Mouse (Mus musculus) small intestine, adult 2 months (tissue): ENCODE data around the gene Uqcrq. TPM values are rescaled to one million over a fixed set of nuclear protein-coding genes. Genes with fewer than 3 reads are reported as not detected.

Source experiments
- H3K27ac ChIP-seq: fragments of 200-500 bp; 2 replicates; pipeline ENCODE4 v1.5.1; 2012; ENCODE audit warnings: low read depth, low read length, control low read depth, inconsistent platforms; ENCODE audit not compliant: insufficient read depth
- H3K27me3 ChIP-seq: fragments of 200-500 bp; 2 replicates; pipeline ENCODE4 v1.6.1; 2012; ENCODE audit warnings: mild to moderate bottlenecking, moderate library complexity, low read length, inconsistent platforms; ENCODE audit not compliant: control insufficient read depth, insufficient read depth
- H3K36me3 ChIP-seq: fragments of 200-500 bp; 2 replicates; pipeline ENCODE4 v1.6.1; 2012; ENCODE audit warnings: mild to moderate bottlenecking, low read length, control low read depth, inconsistent platforms; ENCODE audit not compliant: control insufficient read depth, insufficient read depth
- H3K4me1 ChIP-seq: fragments of 200-500 bp; 2 replicates; pipeline ENCODE4 v1.6.1; 2012; ENCODE audit warnings: low read length, inconsistent platforms, mixed read lengths; ENCODE audit not compliant: control insufficient read depth, insufficient read depth, insufficient read length
- H3K4me3 ChIP-seq: fragments of 200-500 bp; 2 replicates; pipeline ENCODE4 v1.5.1; 2012; ENCODE audit warnings: low read depth, mild to moderate bottlenecking, control low read depth, inconsistent platforms, low read length, moderate library complexity
- CTCF ChIP-seq: fragments of 200-500 bp; IDR thresholded peaks from 2 replicates; pipeline ENCODE4 v1.5.1; 2012; ENCODE audit warnings: low read depth, mild to moderate bottlenecking, control low read depth, inconsistent platforms, low read length, moderate library complexity, mixed read lengths; ENCODE audit not compliant: insufficient replicate concordance, insufficient read length; ENCODE audit errors: extremely low read depth
- POLR2A ChIP-seq: fragments of 200-500 bp; IDR thresholded peaks from 2 replicates; pipeline ENCODE4 v1.6.1; 2012; ENCODE audit warnings: low read depth, mild to moderate bottlenecking, control low read depth, inconsistent platforms, low read length, moderate library complexity
- WGBS: fragments of 180-500 bp; shearing (Covaris S2); methylation state at CpG from one replicate; pipeline ENCODE4 v1.1.7; 2018; 5-methylcytosine and 5-hydroxymethylcytosine counted together
- polyA plus RNA-seq: library from polyadenylated mRNA; depleted of rRNA; stranded (reverse); fragments of >200 nt; gene quantifications from 2 replicates; pipeline ENCODE4 v1.2.3, GENCODE M21; 2012

The Uqcrq gene
- polyA plus RNA-seq, 1 experiment: 1,116 TPM

DNA sequence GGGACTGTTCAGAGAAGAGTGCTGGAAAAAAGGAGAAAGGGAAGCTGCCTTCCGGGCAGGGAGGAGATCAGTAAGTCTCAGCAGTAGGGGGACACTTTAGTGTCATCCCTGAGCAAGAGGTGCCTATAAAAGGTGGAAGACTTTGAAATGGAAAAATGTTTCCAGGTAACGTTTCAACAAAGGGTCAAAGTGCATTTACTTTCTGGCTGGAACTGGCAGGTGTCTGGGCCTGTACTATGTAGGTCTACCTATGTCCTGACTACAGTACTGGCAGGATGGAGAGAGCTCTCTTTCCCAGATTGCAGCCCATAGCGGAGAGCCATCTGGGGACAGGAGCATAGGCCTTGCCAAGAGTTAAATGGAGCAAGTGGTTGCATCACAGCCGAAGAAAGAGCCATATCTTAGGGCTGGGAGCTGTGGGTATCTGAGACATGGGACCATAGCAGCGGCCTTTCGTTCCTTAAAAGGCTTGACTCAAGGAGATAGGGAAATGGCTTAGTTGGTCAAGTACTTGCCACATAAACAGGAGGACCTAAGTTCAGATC lies 4.8 kb downstream of the Uqcrq start:
- no peak for TF ChIP-seq CTCF
- no peak for TF ChIP-seq POLR2A
- Histone ChIP-seq H3K27ac (peak overlapping the region; percentile 57), H3K27me3 (no peaks in the 10 kb centered on the region), H3K4me1 (peaks cover 34% of the 10 kb centered on the region), H3K36me3 (peaks cover 20% of the 10 kb centered on the region), H3K4me3 (no peak overlapping the region)
- 42% methylated on average over 6 of the region's 6 CpGs for WGBS

DNA sequence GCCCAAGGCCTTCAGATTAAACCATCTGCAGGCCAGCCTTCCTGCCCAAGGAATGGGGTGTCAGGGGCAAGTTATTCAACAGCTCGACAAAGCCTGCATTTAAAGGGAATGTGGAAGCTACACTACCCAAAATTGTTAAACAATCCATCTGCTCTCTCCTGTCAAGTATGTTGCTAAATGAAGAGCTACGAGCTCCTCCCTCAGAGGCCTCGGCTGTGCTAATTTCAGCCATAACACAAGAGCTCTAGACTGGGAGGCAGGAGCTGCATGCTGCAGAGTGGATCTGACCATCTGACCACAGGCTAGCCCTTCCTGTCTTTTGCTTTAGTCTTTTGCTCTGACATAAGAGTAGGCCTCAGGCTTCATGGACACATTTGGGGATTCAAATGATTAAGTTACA lies 5.4 kb downstream of the Uqcrq start:
- H3K27ac ChIP-seq: peak overlapping the region; percentile 57
- H3K27me3 ChIP-seq: no peaks in the 10 kb centered on the region
- no peak overlapping the region for H3K4me3 ChIP-seq
- TF ChIP-seq CTCF (no peak), POLR2A (no peak)
- H3K4me1 ChIP-seq: peaks cover 34% of the 10 kb centered on the region
- 57% methylated on average over 3 of the region's 3 CpGs for WGBS
- H3K36me3 ChIP-seq: peaks cover 20% of the 10 kb centered on the region

DNA sequence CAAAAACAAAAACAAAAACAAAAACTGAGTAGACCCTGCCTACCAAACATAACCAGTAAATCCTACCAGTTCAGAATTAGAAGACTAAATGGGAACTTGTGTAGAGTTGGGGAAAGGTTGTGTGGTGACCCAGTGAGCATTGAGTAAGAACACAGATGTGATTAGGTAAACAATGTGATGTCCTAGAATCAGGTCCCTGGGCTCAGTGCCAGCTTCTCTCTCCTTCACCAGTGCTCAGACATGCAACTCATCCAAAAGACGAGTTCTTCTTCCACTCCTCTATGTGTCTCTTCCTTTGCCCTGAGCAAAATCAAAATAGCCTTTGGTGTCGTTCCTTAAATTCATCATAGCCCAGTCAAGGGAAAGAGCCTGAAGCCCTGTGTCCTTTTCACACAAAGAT lies 5.8 kb downstream of the Uqcrq start:
- peaks cover 20% of the 10 kb centered on the region for H3K36me3 ChIP-seq
- 62% methylated on average over 2 of the region's 2 CpGs for WGBS
- H3K4me3 ChIP-seq: no peak overlapping the region
- TF ChIP-seq POLR2A: no peak
- no peak for TF ChIP-seq CTCF
- no peaks in the 10 kb centered on the region for H3K27me3 ChIP-seq
- H3K27ac ChIP-seq: no peak overlapping the region
- peaks cover 34% of the 10 kb centered on the region for H3K4me1 ChIP-seq

DNA sequence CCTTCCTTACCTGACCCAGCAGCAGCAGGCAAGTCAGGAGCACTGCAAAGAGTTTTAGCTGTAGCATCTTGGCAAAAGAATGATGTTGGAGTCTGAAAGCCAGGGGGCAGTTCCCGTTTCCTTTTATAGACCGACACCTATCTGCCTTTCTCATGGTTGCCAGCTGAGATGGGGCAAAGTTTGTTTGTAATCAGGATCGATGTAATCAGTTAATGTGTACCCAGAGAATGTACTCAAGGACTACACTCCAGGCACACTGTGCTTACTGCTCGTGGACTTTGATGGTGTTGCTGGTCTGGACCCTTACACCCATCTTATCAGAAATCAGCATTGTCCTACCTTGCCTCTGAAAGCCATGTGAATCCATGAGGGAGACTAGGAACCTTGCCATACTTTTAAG lies 7.6 kb downstream of the Uqcrq start, which contains the start of gene Leap2:
TSS of gene Leap2 (minus strand) at position 135 of the 400 bp plus-strand sequence.
- H3K27ac ChIP-seq: peak within 1 kb of the TSS; percentile 86
- peak within 1 kb of the TSS; percentile 52 for H3K4me3 ChIP-seq

DNA sequence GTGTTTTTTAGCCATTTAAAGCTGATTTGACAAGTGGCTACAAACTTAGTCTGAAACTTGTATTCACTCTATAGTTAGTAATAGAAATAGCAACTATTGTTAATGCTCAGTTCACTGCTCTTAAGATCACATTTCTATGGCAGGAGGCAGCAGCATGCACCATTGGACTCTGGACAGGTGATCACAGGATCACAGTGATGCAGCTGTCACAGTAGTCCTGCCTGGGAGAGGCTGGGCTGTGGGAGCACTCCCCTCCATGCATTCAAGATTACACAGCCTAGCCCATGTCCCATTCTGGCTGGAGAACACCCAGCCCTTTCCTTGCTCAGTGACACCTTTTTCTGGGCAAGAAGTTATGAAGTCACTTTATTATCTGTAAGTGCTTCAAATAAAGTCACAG lies 12.6 kb downstream of the Uqcrq start:
- H3K4me3 ChIP-seq: no peak overlapping the region
- no peaks in the 10 kb centered on the region for H3K27me3 ChIP-seq
- H3K27ac ChIP-seq: peak overlapping the region; percentile 92
- TF ChIP-seq CTCF: no peak
- no peak for TF ChIP-seq POLR2A
- peaks cover 40% of the 10 kb centered on the region for H3K36me3 ChIP-seq
- H3K4me1 ChIP-seq: peaks cover 4% of the 10 kb centered on the region

More for the DNA sequence above, 7.6 kb downstream of the Uqcrq start, which contains the start of gene Leap2:
- no peak for TF ChIP-seq POLR2A
- TF ChIP-seq CTCF: peak; percentile 33; the same call in 1 of the 2 replicates
- Histone ChIP-seq H3K36me3 (peaks cover 16% of the 10 kb centered on the region), H3K27me3 (no peaks in the 10 kb centered on the region), H3K4me1 (peaks cover 23% of the 10 kb centered on the region; the same call in 1 of the 2 replicates)
- WGBS: 27% methylated on average over 4 of the region's 4 CpGs

DNA sequence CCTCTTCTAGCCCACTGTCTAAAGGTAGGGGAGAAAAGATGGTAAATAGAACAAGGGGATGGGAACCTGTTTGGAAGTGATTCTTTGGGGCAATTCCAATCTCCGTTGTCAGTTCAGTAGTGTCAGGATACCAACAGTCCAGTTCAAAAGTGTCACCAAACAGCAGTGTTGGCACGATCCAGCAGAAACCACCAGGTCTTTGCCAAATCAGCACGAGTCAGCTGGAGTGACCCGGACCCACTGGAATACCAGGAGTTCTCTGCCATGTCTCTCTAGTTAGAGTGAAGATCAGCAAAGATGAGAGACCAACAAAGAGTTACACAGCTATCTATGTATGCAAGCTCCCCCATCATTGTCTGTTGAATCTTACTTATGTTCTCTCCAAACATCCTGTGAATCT lies 16.8 kb downstream of the Uqcrq start:
- H3K27me3 ChIP-seq: no peaks in the 10 kb centered on the region
- 89% methylated on average over 4 of the region's 4 CpGs for WGBS
- no peak overlapping the region for H3K4me3 ChIP-seq
- peaks cover 60% of the 10 kb centered on the region for H3K36me3 ChIP-seq
- H3K4me1 ChIP-seq: peaks cover 4% of the 10 kb centered on the region
- TF ChIP-seq CTCF (no peak), POLR2A (no peak)
- H3K27ac ChIP-seq: no peak overlapping the region

DNA sequence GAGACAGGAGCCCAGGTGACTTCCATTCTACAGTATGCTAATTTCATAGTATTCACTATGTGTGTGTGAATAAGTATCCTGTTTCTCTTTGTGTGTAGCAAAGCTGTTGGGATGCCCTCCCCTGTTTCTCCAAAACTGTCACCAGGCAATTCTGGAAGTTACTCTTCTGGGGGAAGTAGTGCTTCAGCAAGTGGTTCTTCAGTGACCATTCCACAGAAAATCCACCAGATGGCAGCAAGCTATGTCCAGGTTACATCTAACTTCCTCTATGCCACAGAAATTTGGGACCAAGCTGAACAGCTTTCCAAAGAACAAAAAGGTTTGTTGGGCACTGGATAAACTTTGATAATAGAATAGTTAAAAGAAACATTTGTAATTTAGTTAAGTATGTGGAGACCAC lies 18.9 kb downstream of the Uqcrq start:
- peaks cover 69% of the 10 kb centered on the region for H3K36me3 ChIP-seq

More for the DNA sequence above, 18.9 kb downstream of the Uqcrq start:
- no peak overlapping the region for H3K27ac ChIP-seq
- H3K27me3 ChIP-seq: no peaks in the 10 kb centered on the region
- no peak overlapping the region for H3K4me3 ChIP-seq
- no peaks in the 10 kb centered on the region for H3K4me1 ChIP-seq
- TF ChIP-seq CTCF (no peak), POLR2A (no peak)
